Mouse (Mus musculus) olfactory bulb, adult 2 months (tissue): ENCODE measurements around the gene Rundc3a. TPM values are rescaled to one million over a fixed set of nuclear protein-coding genes. Genes with fewer than 3 reads are reported as not detected.
"Not testable (repeated sequence)": the region's sequence is repeated elsewhere in the genome, so short reads cannot be mapped to it uniquely, and the experiment has no call there.

Experiments
- H3K27ac ChIP-seq: fragments of 200-500 bp; 2 replicates; pipeline ENCODE4 v1.5.1; 2012; ENCODE audit warnings: low read depth, low read length; ENCODE audit not compliant: insufficient read depth
- H3K4me1 ChIP-seq: fragments of 200-500 bp; 2 replicates; pipeline ENCODE4 v1.6.1; 2012; ENCODE audit warnings: low read length; ENCODE audit not compliant: control insufficient read depth, insufficient read depth
- H3K4me3 ChIP-seq: fragments of 200-500 bp; 2 replicates; pipeline ENCODE4 v1.5.1; 2012; ENCODE audit warnings: mild to moderate bottlenecking, low read depth, low read length, moderate library complexity; ENCODE audit not compliant: insufficient read depth
- CTCF ChIP-seq: fragments of 200-500 bp; IDR thresholded peaks from 2 replicates; pipeline ENCODE4 v1.5.1; 2012; ENCODE audit warnings: low read depth, mild to moderate bottlenecking, low read length, moderate library complexity; ENCODE audit not compliant: insufficient read depth
- POLR2A ChIP-seq: fragments of 200-500 bp; IDR thresholded peaks from 2 replicates; pipeline ENCODE4 v1.6.1; 2012; ENCODE audit warnings: mild to moderate bottlenecking, low read depth, low read length, moderate library complexity; ENCODE audit not compliant: insufficient read depth
- WGBS: fragments of 180-500 bp; shearing (Covaris S2); methylation state at CpG from one replicate; pipeline ENCODE4 v1.1.7; 2018; 5-methylcytosine and 5-hydroxymethylcytosine counted together
- polyA plus RNA-seq: library from polyadenylated mRNA; stranded (reverse); fragments of >200 nt; gene quantifications from 2 replicates; pipeline ENCODE4 v1.2.4, GENCODE M21; 2012; ENCODE audit warnings: low replicate concordance; ENCODE audit not compliant: missing spikeins, insufficient read depth, insufficient read length

Rundc3a gene
- polyA plus RNA-seq, 1 experiment: not detected

DNA sequence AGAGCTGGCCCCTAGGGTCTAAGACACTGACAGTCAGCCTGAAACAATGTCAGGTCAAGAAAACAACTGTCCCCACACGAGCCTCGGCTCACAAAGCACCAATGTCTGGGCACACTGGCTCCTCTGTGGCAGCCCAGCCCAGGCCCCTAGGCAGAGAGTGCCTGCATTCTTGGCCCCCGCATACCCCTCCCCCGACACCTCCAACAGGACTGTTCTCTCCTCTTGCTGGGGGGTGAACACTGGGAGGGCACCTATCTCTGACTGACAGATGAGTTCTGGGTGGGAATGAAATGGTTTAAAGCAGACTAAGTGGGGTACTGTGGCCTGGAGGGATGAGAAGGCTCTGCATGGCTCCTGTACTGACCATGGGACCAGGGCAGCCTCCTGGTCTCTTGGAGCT lies 27.5 kb upstream of the Rundc3a start:
- H3K27ac ChIP-seq: no peak overlapping the region
- 64% methylated on average over 4 of the region's 4 CpGs for WGBS
- no peak for TF ChIP-seq CTCF
- TF ChIP-seq POLR2A: no peak

DNA sequence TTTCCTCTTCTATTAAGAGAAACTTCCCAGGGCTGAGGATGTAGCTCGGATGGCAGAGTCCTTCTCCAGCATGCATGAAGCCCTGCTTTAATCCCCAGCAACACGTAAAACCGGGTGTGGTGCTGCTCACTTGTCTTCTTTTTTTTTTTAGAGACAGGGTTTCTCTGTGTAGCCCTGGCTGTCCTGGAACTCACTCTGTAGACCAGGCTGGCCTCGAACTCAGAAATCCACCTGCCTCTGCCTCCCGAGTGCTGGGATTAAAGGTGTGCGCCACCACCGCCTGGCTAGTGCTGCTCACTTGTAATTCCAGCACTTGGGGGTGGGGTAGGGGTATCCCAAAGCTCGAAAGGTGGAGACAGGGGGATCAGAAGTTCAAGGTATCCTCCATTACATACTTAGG lies 27.1 kb upstream of the Rundc3a start, which contains the start of gene Slc4a1:
TSS of gene Slc4a1 (minus strand) at position 101 of the 400 bp plus-strand sequence.
- H3K4me3 ChIP-seq, H3K4me1 ChIP-seq, H3K27ac ChIP-seq: not testable (repeated sequence)
- 94% methylated on average over 8 of the region's 8 CpGs for WGBS

More for the DNA sequence above, 27.5 kb upstream of the Rundc3a start:
- Histone ChIP-seq H3K4me3 (no peak overlapping the region), H3K4me1 (no peaks in the 10 kb centered on the region)

DNA sequence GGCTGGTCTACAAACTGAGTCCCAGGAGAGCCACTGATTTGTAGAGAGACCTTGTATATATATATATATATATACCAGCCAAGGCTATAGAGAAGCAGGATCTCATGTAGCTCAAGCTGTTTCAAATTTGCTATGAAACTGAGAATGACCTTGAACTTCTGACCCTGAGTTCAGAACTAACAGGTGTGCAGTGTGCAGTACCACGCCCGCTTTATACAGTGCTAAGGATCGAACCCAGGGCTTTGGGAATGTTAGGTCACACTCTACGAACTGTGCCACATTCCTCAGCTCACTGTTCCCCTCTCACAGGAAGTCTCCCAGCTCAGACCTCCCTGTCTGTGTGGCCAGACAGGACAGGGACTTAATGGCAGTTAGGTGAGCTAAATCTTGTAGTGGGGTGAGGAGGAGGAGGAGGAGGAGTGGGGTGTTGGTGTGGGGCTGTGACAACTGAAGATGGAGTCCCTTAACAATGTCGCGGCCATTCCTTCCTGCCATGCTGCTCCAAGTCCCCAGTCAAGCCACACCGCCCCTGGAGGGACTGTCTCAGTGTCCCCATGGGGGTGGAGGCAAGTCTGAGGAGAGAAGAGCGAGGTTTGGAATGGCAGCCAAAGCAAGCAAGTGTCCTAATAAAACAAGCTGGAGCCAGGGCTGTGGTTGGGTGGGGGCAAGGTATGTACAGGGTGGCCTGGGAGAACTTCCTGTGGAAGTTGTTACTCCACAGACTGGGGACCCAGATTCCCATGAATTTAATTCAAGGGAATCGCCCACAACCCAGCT lies 25.5 kb upstream of the Rundc3a start:
- Histone ChIP-seq H3K27ac (no peak overlapping the region), H3K4me1 (no peaks in the 10 kb centered on the region), H3K4me3 (no peak overlapping the region)
- whole genome bisulfite sequencing: 85% methylated on average over 9 of the region's 9 CpGs
- TF ChIP-seq POLR2A (no peak), CTCF (no peak)

DNA sequence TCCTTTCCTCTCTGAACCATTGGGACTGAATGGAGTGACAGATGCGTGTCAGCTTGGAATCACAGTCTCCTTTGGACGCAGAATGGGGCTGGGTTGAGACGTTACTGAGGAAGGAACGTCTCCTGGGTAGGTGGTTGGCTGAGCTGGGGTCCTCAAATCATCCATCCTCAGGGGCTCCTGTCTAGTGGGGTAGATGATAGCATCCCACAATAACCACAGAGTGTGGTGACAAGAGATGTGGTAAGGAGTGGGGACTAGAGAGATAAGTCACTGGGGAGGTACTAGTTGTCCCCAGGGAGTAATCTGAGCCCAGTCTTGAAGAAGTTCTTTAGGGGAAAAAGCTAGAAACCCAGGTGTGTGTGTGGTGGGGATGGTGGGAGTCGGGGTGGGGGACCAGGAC lies 24.9 kb upstream of the Rundc3a start:
- TF ChIP-seq CTCF: no peak
- TF ChIP-seq POLR2A: no peak
- Histone ChIP-seq H3K4me1 (no peaks in the 10 kb centered on the region), H3K4me3 (no peak overlapping the region), H3K27ac (no peak overlapping the region)
- 86% methylated on average over 5 of the region's 5 CpGs for WGBS

DNA sequence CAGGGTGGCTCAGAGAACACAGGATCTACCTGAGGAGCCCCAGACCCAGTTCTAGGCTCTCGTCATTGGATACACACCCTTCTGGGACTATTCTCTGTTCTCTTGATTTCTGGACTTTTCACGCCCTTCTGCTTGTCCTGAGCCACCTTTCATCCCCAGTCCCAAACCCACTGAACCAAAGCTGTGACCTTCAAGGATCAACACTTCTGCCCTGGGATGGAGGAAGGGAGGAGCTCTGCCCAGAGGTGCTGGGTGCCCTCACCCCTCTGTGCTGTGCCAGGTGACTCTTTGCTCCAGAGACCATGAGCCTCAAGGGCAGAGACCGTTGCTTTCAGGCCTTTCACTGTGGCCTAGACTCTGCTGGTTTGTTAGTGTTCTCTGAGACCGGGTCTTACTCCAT lies 23.9 kb upstream of the Rundc3a start:
- TF ChIP-seq POLR2A: no peak
- TF ChIP-seq CTCF: no peak
- Histone ChIP-seq H3K27ac (no peak overlapping the region), H3K4me1 (no peaks in the 10 kb centered on the region), H3K4me3 (no peak overlapping the region)
- WGBS: 84% methylated on average over 4 of the region's 4 CpGs

DNA sequence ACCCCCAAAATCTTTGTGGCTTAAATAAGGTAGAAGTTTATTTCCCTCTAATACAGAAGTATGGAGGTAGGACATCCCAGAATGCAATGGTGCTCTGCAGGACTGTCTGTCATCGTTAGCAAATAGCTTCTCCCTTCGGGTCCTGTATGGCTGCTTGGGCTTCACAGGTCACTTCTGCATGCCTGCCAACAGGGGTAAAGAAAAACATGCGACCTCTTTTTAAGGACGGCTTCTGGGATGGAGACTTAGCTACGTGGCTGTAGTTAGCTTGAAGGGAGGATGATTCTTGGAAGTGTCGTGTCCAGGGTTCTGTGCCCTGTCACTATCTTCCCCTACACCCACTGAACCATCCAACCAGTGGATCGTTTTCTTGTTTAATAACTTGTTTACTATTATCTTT lies 22.9 kb upstream of the Rundc3a start:
- WGBS: 73% methylated on average over 7 of the region's 7 CpGs
- no peak overlapping the region for H3K27ac ChIP-seq
- H3K4me1 ChIP-seq: no peaks in the 10 kb centered on the region
- no peak for TF ChIP-seq CTCF
- no peak for TF ChIP-seq POLR2A
- no peak overlapping the region for H3K4me3 ChIP-seq

DNA sequence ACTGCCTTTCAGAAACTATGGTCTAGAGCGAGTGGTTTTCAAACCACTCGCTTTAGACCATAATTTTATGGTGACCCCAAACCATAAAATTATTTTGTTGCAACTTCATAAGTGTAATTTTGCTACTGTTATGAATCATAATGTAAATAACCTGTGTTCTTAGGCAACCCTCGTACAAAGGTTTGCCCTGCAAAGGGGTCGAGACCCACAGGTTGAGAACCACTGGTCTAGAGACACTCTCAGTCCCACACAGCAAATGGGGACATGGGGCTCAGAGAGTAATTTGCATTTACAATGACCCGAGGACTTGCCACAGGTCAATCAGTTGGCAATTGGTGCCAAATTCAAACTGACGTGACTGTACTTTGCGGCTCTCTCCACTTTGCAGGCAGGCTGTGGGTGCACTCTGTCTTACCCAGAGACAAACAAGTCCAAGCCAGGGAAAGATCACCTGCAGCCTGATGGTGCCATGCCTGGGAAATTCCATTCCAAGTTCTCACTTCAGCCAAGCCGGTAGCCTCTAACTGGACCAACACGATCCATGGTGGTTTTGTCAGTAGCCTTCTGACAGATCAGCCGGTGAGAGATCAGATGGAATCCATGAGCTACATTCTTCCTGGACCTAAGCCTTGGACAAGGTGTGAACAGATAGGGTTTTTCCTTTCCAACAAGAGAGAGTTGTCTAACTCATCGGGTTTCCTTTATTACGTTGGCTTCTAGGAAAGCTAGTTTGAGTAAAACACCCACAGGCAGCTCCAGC lies 21.1 kb upstream of the Rundc3a start:
- Histone ChIP-seq H3K27ac (no peak overlapping the region), H3K4me3 (no peak overlapping the region), H3K4me1 (peaks cover 11% of the 10 kb centered on the region)
- WGBS: 88% methylated on average over 12 of the region's 12 CpGs
- TF ChIP-seq CTCF (no peak), POLR2A (no peak)

DNA sequence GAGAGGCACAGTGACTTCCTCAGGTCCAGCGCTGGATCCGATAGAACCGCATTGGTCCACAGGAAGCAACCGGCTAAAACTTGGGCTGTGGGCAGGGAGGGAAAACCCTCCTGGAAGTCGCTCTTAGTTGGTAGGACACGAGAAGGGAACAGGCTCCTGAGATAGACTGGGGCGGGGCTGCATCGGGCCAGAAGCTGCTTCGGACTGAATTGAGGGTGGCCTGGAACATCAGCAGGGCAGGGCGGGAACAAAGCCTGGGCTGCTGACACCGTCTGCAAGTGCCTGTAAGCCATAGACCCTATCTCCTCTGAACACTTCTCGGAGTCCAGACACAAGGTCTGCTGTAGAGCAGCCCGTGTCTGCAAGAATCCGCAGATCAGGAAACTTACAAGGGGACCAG lies 20.3 kb upstream of the Rundc3a start:
- TF ChIP-seq POLR2A (no peak), CTCF (no peak)
- Histone ChIP-seq H3K27ac (no peak overlapping the region), H3K4me1 (peaks cover 11% of the 10 kb centered on the region), H3K4me3 (no peak overlapping the region)
- 67% methylated on average over 14 of the region's 14 CpGs for WGBS

DNA sequence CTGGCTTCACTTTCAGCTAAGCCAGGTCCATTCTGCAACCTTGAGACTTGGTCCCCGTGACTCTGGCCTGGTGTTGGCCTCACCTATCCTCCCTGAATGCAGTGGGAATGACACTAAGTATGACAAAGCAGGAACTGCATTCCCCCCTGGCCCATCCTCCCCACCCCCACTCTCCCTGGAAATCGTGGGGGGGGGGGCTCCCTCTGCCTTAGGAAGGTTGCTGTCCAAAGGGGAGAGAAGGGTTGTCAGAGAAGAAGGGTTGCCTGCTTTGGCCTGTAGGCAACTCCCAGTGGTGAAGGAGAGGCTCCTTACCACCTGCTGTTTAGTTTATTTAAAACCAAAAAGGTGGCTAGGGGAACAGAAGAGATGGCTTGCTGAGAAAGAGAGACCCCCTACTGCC lies 19.6 kb upstream of the Rundc3a start:
- H3K4me1 ChIP-seq: peaks cover 11% of the 10 kb centered on the region
- no peak overlapping the region for H3K27ac ChIP-seq
- TF ChIP-seq CTCF (no peak), POLR2A (no peak)
- WGBS: 47% methylated on average over 2 of the region's 2 CpGs
- no peak overlapping the region for H3K4me3 ChIP-seq
